Mouse (Mus musculus) monocyte, adult 2 months (primary cell): ENCODE results near the gene Pnldc1.
"Not testable (repeated sequence)": the region's sequence is repeated elsewhere in the genome, so short reads cannot be mapped to it uniquely, and the experiment has no call there.

Experiments used
- DNase-seq, 2 experiments: peaks; one replicate each; pipeline ENCODE4 v3.0.0; 2022; ENCODE audit warnings: low spot score in 2 of 2, low read depth in 1 of 2

Gene Pnldc1

GRCm38 (mm10) chr17:12910391-12910790 is 361 bp upstream of the Pnldc1 start:
- DNase-seq: no peak

GRCm38 (mm10) chr17:12906436-12906835 is 3.6 kb downstream of the Pnldc1 start:
- DNase-seq: no peak

GRCm38 (mm10) chr17:12905810-12906209 is 4.2 kb downstream of the Pnldc1 start:
- no peak for DNase-seq

- DNase-seq: no peak
These were observed 5.7 kb downstream of the Pnldc1 start for GRCm38 (mm10) chr17:12904349-12904748.

- DNase-seq: no peak
These were observed 6.4 kb downstream of the Pnldc1 start for GRCm38 (mm10) chr17:12903372-12904333.

- DNase-seq: no peak
These were observed 7.7 kb downstream of the Pnldc1 start for GRCm38 (mm10) chr17:12902291-12902690.

GRCm38 (mm10) chr17:12898607-12899006 is 11.4 kb downstream of the Pnldc1 start:
- DNase-seq: not testable (repeated sequence)

GRCm38 (mm10) chr17:12897674-12898073 is 12.4 kb downstream of the Pnldc1 start:
- no peak for DNase-seq

- no peak for DNase-seq
These were observed 18.0 kb downstream of the Pnldc1 start for GRCm38 (mm10) chr17:12892033-12892432.

- DNase-seq: no peak
These were observed 19.0 kb downstream of the Pnldc1 start for GRCm38 (mm10) chr17:12891054-12891453.

- DNase-seq: no peak
These were observed 22.8 kb downstream of the Pnldc1 start for GRCm38 (mm10) chr17:12887021-12887775.

GRCm38 (mm10) chr17:12886620-12887019 is 23.4 kb downstream of the Pnldc1 start:
- no peak for DNase-seq

- DNase-seq: no peak
These were observed 28.8 kb downstream of the Pnldc1 start for GRCm38 (mm10) chr17:12881216-12881615.

GRCm38 (mm10) chr17:12880178-12880577 is 29.9 kb downstream of the Pnldc1 start:
- peak; percentile 20 to 44 for DNase-seq

GRCm38 (mm10) chr17:12875734-12876133 is 34.3 kb downstream of the Pnldc1 start, which contains the start of gene Mrgprh:
TSS of gene Mrgprh (plus strand) at chr17:12876034.
- no peak for DNase-seq

GRCm38 (mm10) chr17:12872275-12873028 is 37.6 kb downstream of the Pnldc1 start:
- no peak for DNase-seq

GRCm38 (mm10) chr17:12868640-12869039 is 41.4 kb downstream of the Pnldc1 start:
- DNase-seq: no peak

- no peak for DNase-seq
These were observed 42.0 kb downstream of the Pnldc1 start, which contains the start of gene Mas1 for GRCm38 (mm10) chr17:12868043-12868442. TSS of gene Mas1 (minus strand) at chr17:12868143.

GRCm38 (mm10) chr17:12866853-12867252 is 43.2 kb downstream of the Pnldc1 start:
- DNase-seq: no peak

GRCm38 (mm10) chr17:12865407-12865806 is 44.6 kb downstream of the Pnldc1 start:
- no peak for DNase-seq

- no peak for DNase-seq
These were observed 45.9 kb downstream of the Pnldc1 start for GRCm38 (mm10) chr17:12864111-12864510.
